Mouse (Mus musculus) cerebellum, adult 2 months (tissue): Measurements from ENCODE around the gene Aldoart2. TPM values are rescaled to one million over a fixed set of nuclear protein-coding genes. Genes with fewer than 3 reads are reported as not detected.
A peak's percentile ranks its signal among the peaks of the same experiment; 100 is the strongest.

Experiments used
- DNase-seq, 2 experiments: peaks; one replicate each; pipeline ENCODE4 v3.0.0; 2021
- H3K27ac ChIP-seq: fragments of 200-500 bp; 2 replicates; pipeline ENCODE4 v1.5.1; 2012; ENCODE audit warnings: low read length, control low read depth, inconsistent platforms; ENCODE audit not compliant: insufficient read depth
- H3K27me3 ChIP-seq: fragments of 200-500 bp; 2 replicates; pipeline ENCODE4 v1.6.1; 2012; ENCODE audit warnings: inconsistent platforms, mild to moderate bottlenecking, low read length, moderate library complexity; ENCODE audit not compliant: control insufficient read depth, insufficient read depth
- H3K4me1 ChIP-seq: fragments of 200-500 bp; 2 replicates; pipeline ENCODE4 v1.6.1; 2011; ENCODE audit warnings: low read length; ENCODE audit not compliant: control insufficient read depth, insufficient read depth
- H3K4me3 ChIP-seq: fragments of 200-500 bp; replicated peaks from 2 replicates; pipeline ENCODE3; 2011; ENCODE audit warnings: mild to moderate bottlenecking, low read depth, low read length, control low read depth; ENCODE audit not compliant: insufficient read depth
- CTCF ChIP-seq: fragments of 200-500 bp; IDR thresholded peaks from 2 replicates; pipeline ENCODE4 v1.5.1; 2011; ENCODE audit warnings: low read depth, mild to moderate bottlenecking, control low read depth, low read length, moderate library complexity, borderline replicate concordance; ENCODE audit not compliant: insufficient read depth
- POLR2A ChIP-seq: fragments of 200-500 bp; IDR thresholded peaks from 2 replicates; pipeline ENCODE4 v1.6.1; 2011; ENCODE audit warnings: low read length, control low read depth, borderline replicate concordance; ENCODE audit not compliant: insufficient read depth
- WGBS: fragments of 180-500 bp; shearing (Covaris S2); methylation state at CpG from one replicate; pipeline ENCODE4 v1.1.7; 2018; 5-methylcytosine and 5-hydroxymethylcytosine counted together
- polyA plus RNA-seq: library from polyadenylated mRNA; depleted of rRNA; stranded (reverse); fragments of >200 nt; gene quantifications from 2 replicates; pipeline ENCODE4 v1.2.3, GENCODE M21; 2012; rRNA removed

Gene Aldoart2
- polyA plus RNA-seq, 1 experiment: 0.08 TPM

- TF ChIP-seq POLR2A (no peak), CTCF (no peak)
- Histone ChIP-seq H3K27ac (no peak within 1 kb of the TSS), H3K4me3 (peak within 1 kb of the TSS; percentile 17), H3K4me1 (no peaks in the 10 kb centered on the region; the same call in 1 of the 2 replicates), H3K27me3 (no peaks in the 10 kb centered on the region; the same call in 1 of the 2 replicates)
- peak in 1 of 2 experiments; percentile 22 for DNase-seq
- 1% methylated on average over 71 of the region's 77 CpGs for WGBS
These were observed 34.0 kb downstream of the Aldoart2 start, which contains the start of gene Insm2 for GRCm38 (mm10) chr12:55598887-55599561. Gene Insm2 (plus strand): TSS chr12:55599427.

- H3K27me3 ChIP-seq: no peaks in the 10 kb centered on the region; the same call in 1 of the 2 replicates
- no peak overlapping the region for H3K4me3 ChIP-seq
- DNase-seq: peak; percentile 17 to 25
- TF ChIP-seq POLR2A (no peak), CTCF (no peak)
- WGBS: under 1% methylated on average over 109 of the region's 109 CpGs
- H3K4me1 ChIP-seq: no peaks in the 10 kb centered on the region; the same call in 1 of the 2 replicates
- no peak overlapping the region for H3K27ac ChIP-seq
These were observed 34.8 kb downstream of the Aldoart2 start for GRCm38 (mm10) chr12:55599639-55600502.

- H3K27me3 ChIP-seq: no peaks in the 10 kb centered on the region; the same call in 1 of the 2 replicates
- no peak overlapping the region for H3K4me3 ChIP-seq
- TF ChIP-seq CTCF (no peak), POLR2A (no peak)
- H3K4me1 ChIP-seq: no peaks in the 10 kb centered on the region; the same call in 1 of the 2 replicates
- peak in 1 of 2 experiments; percentile 15 for DNase-seq
- H3K27ac ChIP-seq: no peak overlapping the region
- WGBS: 8% methylated on average over 42 of the region's 42 CpGs
These were observed 35.5 kb downstream of the Aldoart2 start for GRCm38 (mm10) chr12:55600503-55600994.

GRCm38 (mm10) chr12:55604411-55604810 lies 39.4 kb downstream of the Aldoart2 start:
- 68% methylated on average over 3 of the region's 3 CpGs for WGBS
- Histone ChIP-seq H3K4me3 (no peak overlapping the region), H3K27me3 (no peaks in the 10 kb centered on the region; the same call in 1 of the 2 replicates), H3K4me1 (no peaks in the 10 kb centered on the region; the same call in 1 of the 2 replicates), H3K27ac (no peak overlapping the region)
- no peak for TF ChIP-seq CTCF
- no peak for TF ChIP-seq POLR2A
- no peak for DNase-seq

- DNase-seq: no peak
- Histone ChIP-seq H3K4me3 (no peak overlapping the region), H3K27me3 (no peaks in the 10 kb centered on the region), H3K4me1 (no peaks in the 10 kb centered on the region), H3K27ac (no peak overlapping the region)
- TF ChIP-seq POLR2A: no peak
- no peak for TF ChIP-seq CTCF
- WGBS: 60% methylated on average over 4 of the region's 4 CpGs
These were observed 42.9 kb downstream of the Aldoart2 start for GRCm38 (mm10) chr12:55607902-55608301.

GRCm38 (mm10) chr12:55610812-55611211 lies 45.8 kb downstream of the Aldoart2 start:
- no peak overlapping the region for H3K27ac ChIP-seq
- 88% methylated on average over 2 of the region's 2 CpGs for WGBS
- H3K27me3 ChIP-seq: no peaks in the 10 kb centered on the region
- H3K4me3 ChIP-seq: no peak overlapping the region
- TF ChIP-seq POLR2A (no peak), CTCF (no peak)
- DNase-seq: no peak
- no peaks in the 10 kb centered on the region for H3K4me1 ChIP-seq

Other genes starting within 250 kb of the Aldoart2 start
- 147 TPM in 2 replicates for gene Psma6, start 181.0 kb upstream of the Aldoart2 start, polyA plus RNA-seq
- 39.1 and 45.7 TPM in 2 replicates for gene Nfkbia, start 72.6 kb upstream of the Aldoart2 start, polyA plus RNA-seq
- 0.03 and 0.06 TPM in 2 replicates for gene Insm2, start 34.2 kb downstream of the Aldoart2 start, polyA plus RNA-seq